Mouse (Mus musculus): Measurements from ENCODE around the gene Msrb3. TPM values are rescaled to one million over a fixed set of nuclear protein-coding genes. Genes with fewer than 3 reads are reported as not detected.

Msrb3 gene
- polyA plus RNA-seq, 2 experiments, result 13.9 to 28.8 TPM

- no peak overlapping the region for H3K9ac ChIP-seq (ENCODE audit: low read depth, low read length, severe bottlenecking)
- H3K4me3 ChIP-seq (replicated peaks; ENCODE audit: low read length), result no peak overlapping the region
- no peaks in the 10 kb centered on the region for H3K9me3 ChIP-seq (ENCODE audit: control insufficient read depth, low read length)
- no peak for TF ChIP-seq POLR2A (IDR thresholded peaks at IDR 0.05; ENCODE audit: borderline replicate concordance, extremely low read depth, insufficient read depth, insufficient read length)
- no peak overlapping the region for H3K4me2 ChIP-seq (replicated peaks; ENCODE audit: low read depth, low read length, severe bottlenecking)
- no peak overlapping the region for H3K27ac ChIP-seq (replicated peaks; ENCODE audit: low read depth, low read length)
- H3K4me1 ChIP-seq (ENCODE audit: control insufficient read depth, insufficient read depth, low read length), result no peaks in the 10 kb centered on the region
- 81% methylated on average over 11 of the region's 11 CpGs for WGBS
- peaks cover 24% of the 10 kb centered on the region for H3K36me3 ChIP-seq (ENCODE audit: control insufficient read depth, insufficient read depth, low read length)
- no peaks in the 10 kb centered on the region for H3K27me3 ChIP-seq (ENCODE audit: control insufficient read depth, insufficient read depth, low read length)
- no peak for ATAC-seq (ENCODE audit: low FRiP score, low read depth)
- DNase-seq (ENCODE audit: low spot score), result no peak
Observed at GRCm38 (mm10) chr10:120920604-120921003, 21.7 kb upstream of the Msrb3 start.

- no peak for TF ChIP-seq POLR2A (IDR thresholded peaks at IDR 0.05; ENCODE audit: borderline replicate concordance, extremely low read depth, insufficient read depth, insufficient read length)
- Histone ChIP-seq H3K4me3 (replicated peaks; ENCODE audit: low read length) (no peak overlapping the region), H3K4me1 (ENCODE audit: control insufficient read depth, insufficient read depth, low read length) (no peaks in the 10 kb centered on the region), H3K27ac (replicated peaks; ENCODE audit: low read depth, low read length) (no peak overlapping the region), H3K36me3 (ENCODE audit: control insufficient read depth, insufficient read depth, low read length) (peaks cover 13% of the 10 kb centered on the region), H3K27me3 (ENCODE audit: control insufficient read depth, insufficient read depth, low read length) (no peaks in the 10 kb centered on the region), H3K4me2 (replicated peaks; ENCODE audit: low read depth, low read length, severe bottlenecking) (no peak overlapping the region), H3K9me3 (ENCODE audit: control insufficient read depth, low read length) (no peaks in the 10 kb centered on the region), H3K9ac (ENCODE audit: low read depth, low read length, severe bottlenecking) (no peak overlapping the region)
- ATAC-seq (ENCODE audit: low FRiP score, low read depth) (no peak), DNase-seq (ENCODE audit: low spot score) (no peak)
- 89% methylated on average over 5 of the region's 5 CpGs for WGBS
Observed at GRCm38 (mm10) chr10:120916250-120916649, 17.3 kb upstream of the Msrb3 start.

- no peaks in the 10 kb centered on the region for H3K4me1 ChIP-seq (ENCODE audit: control insufficient read depth, insufficient read depth, low read length)
- peaks cover 7% of the 10 kb centered on the region; the same call in 1 of the 2 replicates for H3K36me3 ChIP-seq (ENCODE audit: control insufficient read depth, insufficient read depth, low read length)
- ATAC-seq (ENCODE audit: low FRiP score, low read depth) (no peak; the same call in 1 of the 2 replicates), DNase-seq (ENCODE audit: low spot score) (peak; percentile 58)
- no peaks in the 10 kb centered on the region for H3K9me3 ChIP-seq (ENCODE audit: control insufficient read depth, low read length)
- no peaks in the 10 kb centered on the region for H3K27me3 ChIP-seq (ENCODE audit: control insufficient read depth, insufficient read depth, low read length)
- no peak overlapping the region for H3K9ac ChIP-seq (ENCODE audit: low read depth, low read length, severe bottlenecking)
- WGBS, result 64% methylated on average over 15 of the region's 15 CpGs
- no peak overlapping the region for H3K4me3 ChIP-seq (replicated peaks; ENCODE audit: low read length)
- no peak for TF ChIP-seq POLR2A (IDR thresholded peaks at IDR 0.05; ENCODE audit: borderline replicate concordance, extremely low read depth, insufficient read depth, insufficient read length)
- 0 out of 2 replicates have a peak overlapping the region, but pooled peaks have one; percentile 44 for H3K27ac ChIP-seq (replicated peaks; ENCODE audit: low read depth, low read length)
- H3K4me2 ChIP-seq (replicated peaks; ENCODE audit: low read depth, low read length, severe bottlenecking), result no peak overlapping the region
Observed at GRCm38 (mm10) chr10:120914948-120915631, 16.2 kb upstream of the Msrb3 start.

GRCm38 (mm10) chr10:120914286-120914685 lies 15.4 kb upstream of the Msrb3 start:
- WGBS, result 69% methylated on average over 7 of the region's 7 CpGs
- ATAC-seq (ENCODE audit: low FRiP score, low read depth) (no peak; the same call in 1 of the 2 replicates), DNase-seq (ENCODE audit: low spot score) (no peak)
- Histone ChIP-seq H3K9ac (ENCODE audit: low read depth, low read length, severe bottlenecking) (no peak overlapping the region), H3K27ac (replicated peaks; ENCODE audit: low read depth, low read length) (no peak overlapping the region), H3K4me2 (replicated peaks; ENCODE audit: low read depth, low read length, severe bottlenecking) (no peak overlapping the region), H3K9me3 (ENCODE audit: control insufficient read depth, low read length) (no peaks in the 10 kb centered on the region), H3K4me1 (ENCODE audit: control insufficient read depth, insufficient read depth, low read length) (no peaks in the 10 kb centered on the region), H3K27me3 (ENCODE audit: control insufficient read depth, insufficient read depth, low read length) (no peaks in the 10 kb centered on the region), H3K36me3 (ENCODE audit: control insufficient read depth, insufficient read depth, low read length) (0 out of 2 replicates have a peak, but pooled peaks cover 3% of the 10 kb centered on the region), H3K4me3 (replicated peaks; ENCODE audit: low read length) (no peak overlapping the region)
- TF ChIP-seq POLR2A (IDR thresholded peaks at IDR 0.05; ENCODE audit: borderline replicate concordance, extremely low read depth, insufficient read depth, insufficient read length), result no peak

GRCm38 (mm10) chr10:120913796-120914195 lies 14.9 kb upstream of the Msrb3 start:
- TF ChIP-seq POLR2A (IDR thresholded peaks at IDR 0.05; ENCODE audit: borderline replicate concordance, extremely low read depth, insufficient read depth, insufficient read length), result no peak
- H3K4me1 ChIP-seq (ENCODE audit: control insufficient read depth, insufficient read depth, low read length), result no peaks in the 10 kb centered on the region
- 68% methylated on average over 7 of the region's 7 CpGs for WGBS
- no peaks in the 10 kb centered on the region for H3K9me3 ChIP-seq (ENCODE audit: control insufficient read depth, low read length)
- H3K27ac ChIP-seq (replicated peaks; ENCODE audit: low read depth, low read length), result no peak overlapping the region
- H3K4me2 ChIP-seq (replicated peaks; ENCODE audit: low read depth, low read length, severe bottlenecking), result no peak overlapping the region
- 0 out of 2 replicates have a peak, but pooled peaks cover 3% of the 10 kb centered on the region for H3K36me3 ChIP-seq (ENCODE audit: control insufficient read depth, insufficient read depth, low read length)
- no peak for DNase-seq (ENCODE audit: low spot score)
- H3K9ac ChIP-seq (ENCODE audit: low read depth, low read length, severe bottlenecking), result no peak overlapping the region
- no peak overlapping the region for H3K4me3 ChIP-seq (replicated peaks; ENCODE audit: low read length)
- ATAC-seq (ENCODE audit: low FRiP score, low read depth), result no peak
- H3K27me3 ChIP-seq (ENCODE audit: control insufficient read depth, insufficient read depth, low read length), result no peaks in the 10 kb centered on the region
